Comparison of ENCODE assay signal across 16 mouse cellular contexts in genomic region chr7:6765240-6765639, GRCm38 (mm10). TPM values are rescaled to one million over a fixed set of nuclear protein-coding genes. Genes with fewer than 3 reads are reported as not detected.
DNase-seq lines count a peak whose midpoint lies in the region; ATAC-seq lines count a peak whose summit lies in the region.
"Had no signal": no experiment of that assay in that cellular context is flagged by ENCODE, and none has a peak within 500 bp of the region (broad histone marks: within the 10 kb centered on the region; RNA-seq: fewer than 3 reads in every experiment).

No protein-coding gene starts in this region.

- H3K27ac ChIP-seq in hindbrain, embryonic 10.5 days: 0 out of 2 replicates have a peak overlapping the region, but pooled peaks have one; percentile 13
- H3K27ac ChIP-seq in hindbrain, embryonic 12.5 days: no peak overlapping the region
- H3K27ac ChIP-seq: forebrain, embryonic 13.5 days; liver, embryonic 15.5 days; neural tube, embryonic 12.5 days had no signal

- no peak for ATAC-seq in hindbrain, embryonic 12.5 days (ENCODE audit: low FRiP score)
- ATAC-seq: forebrain, embryonic 13.5 days had no signal

- no peaks in the 10 kb centered on the region for H3K27me3 ChIP-seq in hindbrain, embryonic 10.5 days (ENCODE audit: insufficient read depth, poor library complexity, severe bottlenecking)
- H3K27me3 ChIP-seq in hindbrain, embryonic 12.5 days: no peaks in the 10 kb centered on the region
- H3K27me3 ChIP-seq: forebrain, embryonic 13.5 days; liver, embryonic 15.5 days; neural tube, embryonic 12.5 days had no signal

- DNase-seq in adrenal gland, postnatal 14 days: peak; percentile 31
- DNase-seq in adrenal gland, adult 2 months: no peak
- no peak for DNase-seq in hindbrain, embryonic 10.5 days (ENCODE audit: low spot score)
- DNase-seq in right cerebral cortex, adult 18-20 months: peak; percentile 24
- DNase-seq in right cerebral cortex, postnatal 25 days: no peak
- no peak for DNase-seq in MN1 (ENCODE audit: low spot score)
- DNase-seq in urinary bladder, postnatal 10 days (ENCODE audit: low spot score): no peak
- DNase-seq: embryo, embryonic 11 days; heart, postnatal 36 days; kidney, adult 11 months; thymus, postnatal 36 days had no signal

- no peaks in the 10 kb centered on the region for H3K9me3 ChIP-seq in hindbrain, embryonic 10.5 days
- no peaks in the 10 kb centered on the region for H3K9me3 ChIP-seq in hindbrain, embryonic 12.5 days (replicated peaks)
- H3K9me3 ChIP-seq: forebrain, embryonic 13.5 days; liver, embryonic 15.5 days; neural tube, embryonic 12.5 days had no signal

- no peak overlapping the region for H3K4me2 ChIP-seq in hindbrain, embryonic 12.5 days (replicated peaks)
- H3K4me2 ChIP-seq: forebrain, embryonic 13.5 days; liver, embryonic 15.5 days; midbrain, embryonic 11.5 days; neural tube, embryonic 12.5 days had no signal

- no peak overlapping the region for H3K9ac ChIP-seq in hindbrain, embryonic 12.5 days
- H3K9ac ChIP-seq: forebrain, embryonic 13.5 days; liver, embryonic 15.5 days; neural tube, embryonic 12.5 days had no signal

- peaks cover 5% of the 10 kb centered on the region for H3K36me3 ChIP-seq in hindbrain, embryonic 10.5 days
- H3K36me3 ChIP-seq in hindbrain, embryonic 12.5 days: 0 out of 2 replicates have a peak, but pooled peaks cover 4% of the 10 kb centered on the region
- H3K36me3 ChIP-seq: liver, embryonic 15.5 days had no signal

- H3K4me3 ChIP-seq in hindbrain, embryonic 10.5 days: no peak overlapping the region
- no peak overlapping the region for H3K4me3 ChIP-seq in hindbrain, embryonic 12.5 days
- H3K4me3 ChIP-seq: forebrain, embryonic 13.5 days; liver, embryonic 15.5 days; neural tube, embryonic 12.5 days had no signal

- H3K4me1 ChIP-seq in hindbrain, embryonic 10.5 days (replicated peaks): peaks cover 14% of the 10 kb centered on the region
- peaks cover 5% of the 10 kb centered on the region for H3K4me1 ChIP-seq in hindbrain, embryonic 12.5 days
- H3K4me1 ChIP-seq: liver, embryonic 15.5 days had no signal

- WGBS in hindbrain, embryonic 10.5 days: 60% methylated on average over 5 of the region's 5 CpGs
- WGBS in hindbrain, embryonic 12.5 days: 48% methylated on average over 5 of the region's 5 CpGs

RNA-seq across cellular contexts. Expression of gene Usp29, which starts 34.9 kb away (rescaled TPM):
- 2.3 and 2.7 TPM in 2 replicates for total RNA-seq in adrenal gland, postnatal 14 days (2021)
- total RNA-seq in adrenal gland, adult 2 months (2021): 1 to 10 TPM; 1.2 to 1.4 TPM
- polyA plus RNA-seq in adrenal gland, adult 2 months (2012; rRNA removed): 0.08 and 0.31 TPM in 2 replicates
- polyA plus RNA-seq in hindbrain, embryonic 10.5 days (2016; fragmentation: Nextera tagmentation; extraction: Ambion mirVana): 7.8 and 10.0 TPM in 2 replicates
- 20.3 and 22.8 TPM in 2 replicates for polyA plus RNA-seq in hindbrain, embryonic 12.5 days (2016; fragmentation: Nextera tagmentation; extraction: Ambion mirVana)

RNA-seq across cellular contexts. Expression of gene Peg3, which starts 35.0 kb away (rescaled TPM):
- total RNA-seq in adrenal gland, postnatal 14 days (2021): 62.7 and 74.1 TPM in 2 replicates
- total RNA-seq in adrenal gland, adult 2 months (2021): 10 to 100 TPM; 41.3 to 41.5 TPM
- polyA plus RNA-seq in adrenal gland, adult 2 months (2012; rRNA removed): 2.7 and 3.0 TPM in 2 replicates
- 75.5 and 94.5 TPM in 2 replicates for polyA plus RNA-seq in hindbrain, embryonic 10.5 days (2016; fragmentation: Nextera tagmentation; extraction: Ambion mirVana)
- 175 and 205 TPM in 2 replicates for polyA plus RNA-seq in hindbrain, embryonic 12.5 days (2016; fragmentation: Nextera tagmentation; extraction: Ambion mirVana)

Comparison
In these comparisons a context has a peak if more than half of its experiments do, and no peak if none do; other contexts are left out.
1. DNase-seq: peak in adrenal gland, postnatal 14 days (single experiment) and right cerebral cortex, adult 18-20 months (single experiment); none in adrenal gland, adult 2 months (single experiment), hindbrain, embryonic 10.5 days (single experiment), right cerebral cortex, postnatal 25 days (single experiment), MN1 (single experiment) and urinary bladder, postnatal 10 days (single experiment).
2. RNA of gene Peg3, which starts 35.0 kb away (polyA plus RNA-seq): 175 to 205 TPM in hindbrain, embryonic 12.5 days and 75.5 to 94.5 TPM in hindbrain, embryonic 10.5 days; 2.7 to 3.0 TPM in adrenal gland, adult 2 months; every median in the first group is over 10 times any median in the second.